Mouse (Mus musculus) small intestine, adult 2 months (tissue): ENCODE data around the gene Ep300.

ENCODE experiments used
- CTCF ChIP-seq: fragments of 200-500 bp; IDR thresholded peaks from 2 replicates; pipeline ENCODE4 v1.5.1; 2012; ENCODE audit warnings: low read depth, mild to moderate bottlenecking, control low read depth, inconsistent platforms, low read length, moderate library complexity, mixed read lengths; ENCODE audit not compliant: insufficient replicate concordance, insufficient read length; ENCODE audit errors: extremely low read depth
- POLR2A ChIP-seq: fragments of 200-500 bp; IDR thresholded peaks from 2 replicates; pipeline ENCODE4 v1.6.1; 2012; ENCODE audit warnings: low read depth, mild to moderate bottlenecking, control low read depth, inconsistent platforms, low read length, moderate library complexity

DNA sequence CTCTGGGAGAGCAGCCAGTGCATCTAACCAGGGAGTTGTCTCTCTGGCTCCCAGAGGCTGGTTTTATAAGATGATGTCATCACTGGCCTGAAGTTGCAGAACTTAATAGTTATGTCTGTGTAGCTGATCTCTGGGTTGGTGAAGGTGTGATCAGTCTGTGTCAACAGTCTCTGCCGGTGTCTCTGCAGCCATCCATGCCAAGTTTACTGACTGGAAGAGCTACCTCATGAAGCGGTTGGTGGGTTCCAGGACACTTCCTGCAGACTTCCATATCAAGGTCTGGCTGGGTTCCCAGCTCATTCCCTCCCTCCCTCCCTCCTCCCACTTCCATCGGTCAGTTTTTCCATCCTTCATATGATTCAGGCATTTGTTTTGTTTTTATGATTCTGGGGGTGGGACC lies 91.5 kb downstream of the Ep300 start:
- TF ChIP-seq CTCF: no peak
- no peak for TF ChIP-seq POLR2A
